Mouse (Mus musculus): ENCODE results near the gene Hoxa9. TPM values are rescaled to one million over a fixed set of nuclear protein-coding genes. Genes with fewer than 3 reads are reported as not detected.

The Hoxa9 gene
- polyA plus RNA-seq, 1 experiment from 2014 or later = 3.0 TPM

DNA sequence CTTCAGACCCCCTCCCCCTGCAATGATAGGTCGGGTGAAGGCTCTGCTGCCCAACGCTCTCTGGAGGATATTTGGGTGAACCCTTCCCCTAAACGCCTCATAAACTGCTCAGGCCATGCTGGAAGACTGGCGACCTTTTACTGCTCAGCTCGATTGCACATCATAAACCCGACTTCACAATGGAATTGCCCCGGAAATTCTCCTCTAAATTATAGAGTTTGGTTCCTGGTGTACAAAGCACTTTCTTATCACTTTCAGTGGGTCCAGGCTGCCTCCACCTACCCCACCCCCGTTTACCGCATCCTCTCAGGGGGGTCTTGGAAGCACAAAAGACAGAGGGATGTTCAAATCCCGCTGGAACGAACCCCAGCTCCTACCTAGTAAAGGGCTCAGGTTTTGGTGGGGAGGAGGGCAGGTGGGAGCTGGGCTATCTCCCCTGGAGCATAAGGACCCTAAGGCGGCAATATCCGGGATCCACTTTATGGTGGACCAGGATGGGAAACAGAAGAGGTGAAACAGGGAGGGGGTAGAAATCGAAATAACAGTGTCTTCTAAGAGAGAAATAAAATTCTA is 12.2 kb downstream of the Hoxa9 start:
- no peak for ATAC-seq
- peak overlapping the region; percentile 4; the same call in 1 of the 2 replicates for H3K4me2 ChIP-seq (replicated peaks; ENCODE audit: low read depth)
- no peaks in the 10 kb centered on the region for H3K36me3 ChIP-seq (ENCODE audit: control insufficient read depth, insufficient read depth)
- WGBS = 28% methylated on average over 14 of the region's 14 CpGs
- peaks cover 94% of the 10 kb centered on the region for H3K27me3 ChIP-seq (replicated peaks; ENCODE audit: control insufficient read depth, insufficient read depth, low read length)
- no peaks in the 10 kb centered on the region; the same call in 1 of the 2 replicates for H3K4me1 ChIP-seq (replicated peaks; ENCODE audit: control insufficient read depth, insufficient read depth, low read length)
- H3K4me3 ChIP-seq (ENCODE audit: low read depth, low read length) = 0 out of 2 replicates have a peak overlapping the region, but pooled peaks have one; percentile 38
- no peaks in the 10 kb centered on the region for H3K9me3 ChIP-seq (ENCODE audit: control insufficient read depth)
- no peak overlapping the region for H3K9ac ChIP-seq (ENCODE audit: low read depth, low read length)
- no peak for TF ChIP-seq CTCF (IDR thresholded peaks at IDR 0.05; ENCODE audit: low read depth)
- H3K27ac ChIP-seq (ENCODE audit: low read depth, low read length) = no peak overlapping the region

DNA sequence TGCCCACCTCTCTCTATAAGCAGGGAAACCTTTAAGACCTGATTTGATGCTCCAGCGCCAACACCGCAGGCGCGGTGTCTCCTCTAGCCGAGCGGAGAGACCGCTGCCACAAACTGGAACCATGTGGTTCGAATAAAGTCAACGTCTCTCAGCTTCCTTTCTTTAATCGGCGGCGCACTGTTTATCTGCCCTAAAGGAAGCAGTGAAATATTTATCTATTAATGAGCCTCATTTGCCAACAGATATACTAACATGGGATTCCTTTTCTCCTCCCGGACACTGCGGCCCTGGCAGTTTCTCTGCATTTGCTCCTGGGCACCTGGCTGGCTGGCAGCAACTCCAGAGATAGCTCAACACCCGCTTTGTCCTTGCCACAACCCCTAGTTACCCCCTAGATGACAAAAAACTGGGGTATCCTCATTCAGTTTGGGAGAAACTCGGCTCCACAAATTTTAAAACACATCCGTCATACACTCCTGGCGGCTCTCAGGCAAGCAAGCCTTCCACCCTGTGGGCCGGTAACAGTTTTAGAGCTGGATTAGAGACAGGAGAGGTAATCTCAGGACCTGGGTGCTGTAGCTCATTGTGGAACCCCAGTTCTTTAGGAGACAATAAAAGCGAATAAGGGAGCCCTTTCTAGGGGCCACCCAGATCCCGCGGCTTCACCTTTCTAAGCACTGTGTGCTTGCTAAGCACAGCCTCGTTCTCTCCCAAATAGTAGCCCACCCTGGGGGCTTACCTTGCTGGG is 12.8 kb downstream of the Hoxa9 start:
- ATAC-seq = no peak
- Histone ChIP-seq H3K4me3 (ENCODE audit: low read depth, low read length) (peak overlapping the region; percentile 38), H3K27ac (ENCODE audit: low read depth, low read length) (no peak overlapping the region), H3K27me3 (replicated peaks; ENCODE audit: control insufficient read depth, insufficient read depth, low read length) (peaks cover 95% of the 10 kb centered on the region), H3K36me3 (ENCODE audit: control insufficient read depth, insufficient read depth) (no peaks in the 10 kb centered on the region), H3K9ac (ENCODE audit: low read depth, low read length) (no peak overlapping the region), H3K9me3 (ENCODE audit: control insufficient read depth) (no peaks in the 10 kb centered on the region), H3K4me1 (replicated peaks; ENCODE audit: control insufficient read depth, insufficient read depth, low read length) (no peaks in the 10 kb centered on the region; the same call in 1 of the 2 replicates), H3K4me2 (replicated peaks; ENCODE audit: low read depth) (peak overlapping the region; percentile 58)
- 19% methylated on average over 23 of the region's 23 CpGs for WGBS
- no peak for TF ChIP-seq CTCF (IDR thresholded peaks at IDR 0.05; ENCODE audit: low read depth)

DNA sequence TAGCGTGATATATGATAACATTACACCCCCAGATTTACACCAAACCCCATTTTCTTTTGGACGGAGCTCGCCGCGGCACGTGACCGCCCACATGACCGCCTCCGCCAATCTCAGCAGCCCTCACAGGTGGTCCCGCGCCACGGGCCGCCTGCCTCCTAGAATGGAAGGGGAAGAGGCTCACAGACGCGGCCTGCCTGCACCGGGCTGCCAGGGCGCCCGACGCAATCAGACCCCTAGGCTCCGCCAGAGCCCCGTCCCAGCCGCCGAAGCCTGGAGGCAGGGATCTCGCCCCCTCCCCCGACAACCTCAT is 13.5 kb downstream of the Hoxa9 start:
- H3K4me1 ChIP-seq (replicated peaks; ENCODE audit: control insufficient read depth, insufficient read depth, low read length) = no peaks in the 10 kb centered on the region; the same call in 1 of the 2 replicates
- peak overlapping the region; percentile 58 for H3K4me2 ChIP-seq (replicated peaks; ENCODE audit: low read depth)
- H3K36me3 ChIP-seq (ENCODE audit: control insufficient read depth, insufficient read depth) = no peaks in the 10 kb centered on the region
- H3K4me3 ChIP-seq (ENCODE audit: low read depth, low read length) = peak overlapping the region; percentile 38
- H3K9ac ChIP-seq (ENCODE audit: low read depth, low read length) = no peak overlapping the region
- TF ChIP-seq CTCF (IDR thresholded peaks at IDR 0.05; ENCODE audit: low read depth) = no peak
- peaks cover 95% of the 10 kb centered on the region for H3K27me3 ChIP-seq (replicated peaks; ENCODE audit: control insufficient read depth, insufficient read depth, low read length)
- 0 out of 2 replicates have a peak, but pooled peaks have one; percentile 10 for ATAC-seq
- 1% methylated on average over 24 of the region's 25 CpGs for WGBS
- H3K27ac ChIP-seq (ENCODE audit: low read depth, low read length) = no peak overlapping the region
- no peaks in the 10 kb centered on the region for H3K9me3 ChIP-seq (ENCODE audit: control insufficient read depth)

DNA sequence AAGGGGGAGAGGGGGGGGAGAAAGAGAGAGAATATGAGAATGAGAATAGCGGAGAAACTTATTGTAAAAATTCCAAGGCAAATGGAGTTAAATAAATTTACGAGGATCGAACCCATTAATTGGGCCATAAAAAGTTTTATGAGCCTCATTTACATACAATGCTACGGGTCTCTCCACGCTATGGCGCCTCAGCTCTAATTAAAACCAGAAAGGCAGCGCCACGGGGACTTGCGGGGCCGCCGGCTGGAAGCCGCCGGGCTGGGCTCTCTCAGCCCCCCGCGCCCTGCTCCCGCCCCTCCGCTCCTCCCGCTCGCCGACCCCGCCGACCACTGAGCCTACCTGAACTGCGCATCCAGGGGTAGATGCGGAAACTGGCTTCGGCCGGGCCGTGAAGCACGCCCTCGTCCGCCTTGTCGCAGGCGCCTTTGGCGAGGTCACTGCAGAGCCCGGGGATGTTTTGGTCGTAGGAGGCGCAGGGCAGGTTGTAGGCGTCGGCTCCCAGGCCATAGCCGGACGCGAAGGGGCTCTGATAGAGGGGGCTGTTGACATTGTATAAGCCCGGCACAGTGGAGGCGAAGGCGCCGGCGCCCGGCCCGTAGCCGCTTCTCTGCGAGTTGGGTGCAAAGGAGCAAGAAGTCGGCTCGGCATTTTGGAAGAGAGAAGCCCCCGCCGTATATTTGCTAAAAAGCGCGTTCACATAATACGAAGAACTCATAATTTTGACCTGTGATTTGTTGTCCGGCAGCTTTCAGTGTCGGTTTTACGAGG is 14.0 kb downstream of the Hoxa9 start:
- Histone ChIP-seq H3K27ac (ENCODE audit: low read depth, low read length) (peak overlapping the region; percentile 23; the same call in 1 of the 2 replicates), H3K36me3 (ENCODE audit: control insufficient read depth, insufficient read depth) (no peaks in the 10 kb centered on the region), H3K4me3 (ENCODE audit: low read depth, low read length) (peak overlapping the region; percentile 38), H3K4me2 (replicated peaks; ENCODE audit: low read depth) (peak overlapping the region; percentile 58), H3K27me3 (replicated peaks; ENCODE audit: control insufficient read depth, insufficient read depth, low read length) (peaks cover 94% of the 10 kb centered on the region), H3K4me1 (replicated peaks; ENCODE audit: control insufficient read depth, insufficient read depth, low read length) (no peaks in the 10 kb centered on the region), H3K9ac (ENCODE audit: low read depth, low read length) (0 out of 2 replicates have a peak overlapping the region, but pooled peaks have one; percentile 22), H3K9me3 (ENCODE audit: control insufficient read depth) (no peaks in the 10 kb centered on the region)
- TF ChIP-seq CTCF (IDR thresholded peaks at IDR 0.05; ENCODE audit: low read depth) = no peak
- no peak for ATAC-seq
- 1% methylated on average over 59 of the region's 60 CpGs for WGBS

DNA sequence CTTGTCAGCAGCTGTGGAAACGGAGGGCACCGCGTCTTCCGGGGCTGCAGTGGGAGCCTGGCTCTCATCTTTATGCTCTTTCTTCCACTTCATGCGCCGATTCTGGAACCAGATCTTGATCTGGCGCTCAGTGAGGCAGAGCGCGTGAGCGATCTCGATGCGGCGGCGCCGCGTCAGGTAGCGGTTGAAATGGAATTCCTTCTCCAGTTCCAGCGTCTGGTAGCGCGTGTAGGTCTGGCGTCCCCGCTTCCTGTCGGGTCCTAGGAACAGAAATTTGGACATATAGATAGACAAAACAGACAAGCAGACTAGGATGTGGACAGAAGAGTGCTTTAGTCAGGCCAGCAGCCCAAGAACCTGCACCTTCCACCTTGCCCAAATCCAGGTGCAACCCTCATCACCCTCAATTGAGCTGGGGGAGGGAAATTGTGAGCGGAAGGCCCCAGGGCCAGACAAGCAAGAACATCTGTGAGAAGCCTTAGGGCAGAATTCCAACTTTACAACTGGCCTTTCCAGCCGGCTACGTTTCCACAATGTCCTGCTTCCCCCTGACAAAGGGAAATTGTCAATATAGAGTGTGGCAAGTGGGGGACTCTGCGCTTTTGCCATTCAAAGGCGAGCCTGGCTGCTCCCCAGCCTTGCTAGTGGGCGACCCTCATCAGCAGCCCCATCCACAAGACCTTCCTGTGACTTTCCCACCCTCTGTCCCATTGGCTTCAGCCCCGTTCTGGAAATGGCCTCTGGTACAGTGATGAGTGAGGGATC is 14.9 kb downstream of the Hoxa9 start:
- H3K36me3 ChIP-seq (ENCODE audit: control insufficient read depth, insufficient read depth) = no peaks in the 10 kb centered on the region
- no peak overlapping the region for H3K9ac ChIP-seq (ENCODE audit: low read depth, low read length)
- no peak overlapping the region for H3K27ac ChIP-seq (ENCODE audit: low read depth, low read length)
- no peak for ATAC-seq
- H3K4me2 ChIP-seq (replicated peaks; ENCODE audit: low read depth) = peak overlapping the region; percentile 58
- no peak for TF ChIP-seq CTCF (IDR thresholded peaks at IDR 0.05; ENCODE audit: low read depth)
- H3K4me3 ChIP-seq (ENCODE audit: low read depth, low read length) = peak overlapping the region; percentile 38
- no peaks in the 10 kb centered on the region for H3K9me3 ChIP-seq (ENCODE audit: control insufficient read depth)
- no peaks in the 10 kb centered on the region for H3K4me1 ChIP-seq (replicated peaks; ENCODE audit: control insufficient read depth, insufficient read depth, low read length)
- peaks cover 95% of the 10 kb centered on the region for H3K27me3 ChIP-seq (replicated peaks; ENCODE audit: control insufficient read depth, insufficient read depth, low read length)
- WGBS = 9% methylated on average over 30 of the region's 30 CpGs

Data from intestine, postnatal 0 days (tissue).